Mouse (Mus musculus) ES-E14 (cell line): ENCODE data around the gene Pde4d.

Experiments used
- CHD2 ChIP-seq: IDR thresholded peaks from 2 replicates; pipeline ENCODE4 v1.6.1; 2014; ENCODE audit warnings: mild to moderate bottlenecking, low read depth, low read length, inconsistent platforms
- HCFC1 ChIP-seq: IDR thresholded peaks from 2 replicates; pipeline ENCODE4 v1.6.1; 2012; ENCODE audit warnings: low read length, inconsistent platforms, borderline replicate concordance; ENCODE audit not compliant: insufficient read depth
- MAFK ChIP-seq: IDR thresholded peaks from 2 replicates; pipeline ENCODE4 v1.6.1; 2014; ENCODE audit warnings: mild to moderate bottlenecking, low read depth, low read length, inconsistent platforms; ENCODE audit not compliant: insufficient read depth
- ZC3H11A ChIP-seq: IDR thresholded peaks from 2 replicates; pipeline ENCODE4 v1.6.1; 2012; ENCODE audit warnings: low read depth, mild to moderate bottlenecking, inconsistent platforms, low read length, borderline replicate concordance
- ZNF384 ChIP-seq: IDR thresholded peaks from 2 replicates; pipeline ENCODE4 v1.6.1; 2012; ENCODE audit warnings: low read depth, low read length, inconsistent platforms

GRCm38 (mm10) chr13:109678991-109679390 lies 1229.2 kb downstream of the Pde4d start:
- TF ChIP-seq CHD2: no peak
- TF ChIP-seq ZC3H11A: no peak
- TF ChIP-seq ZNF384: no peak
- no peak for TF ChIP-seq HCFC1
- TF ChIP-seq MAFK: no peak
